Mouse (Mus musculus) liver, adult (tissue): ENCODE results near the gene Dlx2.

Experiments used
- GATA4 ChIP-seq: IDR thresholded peaks from 2 replicates; pipeline ENCODE4 v1.6.1; 2014; ENCODE audit warnings: mild to moderate bottlenecking, low read length; ENCODE audit not compliant: insufficient replicate concordance

The Dlx2 gene

GRCm38 (mm10) chr2:71494971-71495370, 51.6 kb downstream of the Dlx2 start:
- no peak for TF ChIP-seq GATA4

DNA sequence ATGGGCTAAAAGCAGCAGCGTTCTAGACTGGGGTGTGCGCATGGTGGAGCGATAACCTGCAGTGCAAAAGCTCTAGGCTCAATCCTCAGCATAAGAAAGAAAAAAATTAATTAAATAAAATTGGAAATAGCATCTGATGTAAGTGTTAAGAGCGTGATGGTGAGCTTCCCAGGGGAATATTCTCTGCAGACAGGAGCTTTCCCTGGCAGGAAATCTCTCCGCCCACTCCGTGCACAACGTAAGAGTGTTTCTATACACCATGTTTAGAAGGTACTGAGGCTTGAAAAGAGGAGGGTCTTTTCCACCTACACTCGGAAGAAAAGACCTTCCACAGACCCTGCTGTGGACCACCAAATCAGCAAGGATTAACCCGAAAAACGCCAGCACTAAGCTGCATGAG, 52.1 kb downstream of the Dlx2 start:
- TF ChIP-seq GATA4, result no peak
